Mouse (Mus musculus) heart, postnatal 0 days (tissue): ENCODE measurements at regions not wholly inside any gene's neighbourhood (a gene's known extent, or its start where the extent isn't known, plus 50 kb on each side); places are given as distances from the start of the nearest gene placed in this dataset.

Experiments used
- CTCF ChIP-seq: IDR thresholded peaks from 2 replicates; pipeline ENCODE4 v1.5.1; 2016; ENCODE audit warnings: antibody characterized with exemption, control low read depth, low read depth
- EP300 ChIP-seq: IDR thresholded peaks from 2 replicates; pipeline ENCODE4 v1.6.1; 2016; ENCODE audit warnings: antibody characterized with exemption, low read depth

GRCm38 (mm10) chr12:94334671-94335070 lies 1357.4 kb upstream of the Flrt2 start:
- TF ChIP-seq CTCF (no peak), EP300 (no peak)
